Mouse (Mus musculus) forebrain, embryonic 14.5 days (tissue): ENCODE results near the gene Dvl1. TPM values are rescaled to one million over a fixed set of nuclear protein-coding genes. Genes with fewer than 3 reads are reported as not detected.

Experiments used
- ATAC-seq: fragments of 200-750 bp; cut with Nextera tagmentation; 2 replicates; pipeline ENCODE4 v1.8.0; 2017; ENCODE audit warnings: mild to moderate bottlenecking, moderate library complexity
- DNase-seq: peaks from one replicate; pipeline ENCODE4 v3.0.0-alpha.2; 2015; ENCODE audit warnings: low spot score
- H3K27ac ChIP-seq: fragments of 300-500 bp; sonication (generic); 2 replicates; pipeline ENCODE4 v1.5.1; 2014; ENCODE audit warnings: low read depth, mild to moderate bottlenecking, control low read depth, low read length, moderate library complexity
- H3K27me3 ChIP-seq: fragments of 300-500 bp; sonication (generic); replicated peaks from 2 replicates; pipeline ENCODE4 v1.6.1; 2014; ENCODE audit warnings: low read length, control low read depth, mixed read lengths; ENCODE audit not compliant: control insufficient read depth, insufficient read depth
- H3K36me3 ChIP-seq: fragments of 300-500 bp; sonication (generic); 2 replicates; pipeline ENCODE4 v1.6.1; 2014; ENCODE audit warnings: low read length, control low read depth; ENCODE audit not compliant: control insufficient read depth, insufficient read depth
- H3K4me1 ChIP-seq: fragments of 300-500 bp; sonication (generic); 2 replicates; pipeline ENCODE4 v1.6.1; 2014; ENCODE audit warnings: antibody characterized with exemption, low read length, control low read depth; ENCODE audit not compliant: control insufficient read depth, insufficient read depth
- H3K4me2 ChIP-seq: fragments of 300-500 bp; sonication (generic); 2 replicates; pipeline ENCODE4 v1.6.1; 2014; ENCODE audit warnings: mild to moderate bottlenecking, control low read depth, low read length
- H3K4me3 ChIP-seq: fragments of 300-500 bp; sonication (generic); 2 replicates; pipeline ENCODE4 v1.5.1; 2014; ENCODE audit warnings: low read depth, low read length, control low read depth
- H3K9ac ChIP-seq: fragments of 300-500 bp; sonication (generic); 2 replicates; pipeline ENCODE4 v1.6.1; 2014; ENCODE audit warnings: mild to moderate bottlenecking, low read length, control low read depth, moderate library complexity
- H3K9me3 ChIP-seq: fragments of 300-500 bp; sonication (generic); replicated peaks from 2 replicates; pipeline ENCODE4 v1.6.1; 2016; ENCODE audit warnings: low read length, control low read depth, mixed read lengths; ENCODE audit not compliant: control insufficient read depth
- WGBS: fragments of 180-500 bp; shearing (Covaris S2); extraction: QIAGEN DNeasy Blood & Tissue Kit; methylation state at CpG from one replicate; pipeline ENCODE4 v1.1.7; 2014; 5-methylcytosine and 5-hydroxymethylcytosine counted together
- polyA plus RNA-seq: library from polyadenylated mRNA; unstranded; fragments of >200 nt; fragmentation: Nextera tagmentation; extraction: Ambion mirVana; gene quantifications from 2 replicates; pipeline ENCODE4 v1.2.1, GENCODE M21; 2014

Gene Dvl1
- polyA plus RNA-seq, 1 experiment from 2014 or later: 12.4 TPM

DNA sequence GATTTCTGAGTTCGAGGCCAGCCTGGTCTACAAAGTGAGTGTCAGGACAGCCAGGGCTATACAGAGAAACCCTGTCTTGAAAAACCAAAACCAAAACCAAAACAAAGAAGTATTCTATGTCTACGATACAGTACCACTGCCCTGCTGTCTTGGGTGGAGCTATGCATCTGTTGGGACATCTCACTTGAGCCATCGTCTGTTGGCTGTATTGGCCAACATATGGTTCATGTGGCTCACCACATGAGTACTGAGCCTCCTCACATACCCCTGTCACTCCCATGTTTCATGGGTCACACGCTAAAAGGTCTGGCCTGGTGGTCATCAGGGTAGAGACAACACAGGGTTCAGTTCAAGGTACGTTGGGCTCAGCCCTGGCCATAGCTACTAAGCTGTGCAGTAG is 39.1 kb downstream of the Dvl1 start:
- DNase-seq: no peak
- Histone ChIP-seq H3K27ac (no peak overlapping the region), H3K36me3 (peaks cover 62% of the 10 kb centered on the region), H3K9ac (no peak overlapping the region), H3K4me3 (no peak overlapping the region), H3K4me2 (no peak overlapping the region), H3K9me3 (no peaks in the 10 kb centered on the region), H3K4me1 (peaks cover 10% of the 10 kb centered on the region), H3K27me3 (no peaks in the 10 kb centered on the region)
- 93% methylated on average over 5 of the region's 5 CpGs for WGBS
- ATAC-seq: no peak

DNA sequence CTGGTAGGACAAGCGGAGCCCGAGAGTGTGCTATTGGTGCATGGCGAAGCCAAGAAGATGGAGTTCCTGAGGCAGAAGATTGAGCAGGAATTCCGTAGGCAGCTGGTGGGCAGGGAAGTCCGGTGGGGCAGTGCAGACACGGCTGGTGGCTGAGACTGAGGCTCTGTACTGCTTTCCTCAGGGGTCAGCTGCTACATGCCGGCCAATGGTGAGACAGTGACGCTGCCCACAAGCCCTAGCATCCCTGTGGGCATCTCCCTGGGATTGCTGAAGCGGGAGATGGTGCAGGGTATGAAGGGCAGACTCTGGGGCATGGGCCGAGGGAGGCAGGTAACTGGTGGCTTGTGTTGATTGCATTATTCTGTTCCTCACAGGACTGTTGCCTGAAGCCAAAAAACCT is 40.5 kb downstream of the Dvl1 start:
- Histone ChIP-seq H3K9me3 (no peaks in the 10 kb centered on the region), H3K27me3 (no peaks in the 10 kb centered on the region), H3K27ac (no peak overlapping the region), H3K4me3 (no peak overlapping the region), H3K9ac (no peak overlapping the region), H3K36me3 (peaks cover 58% of the 10 kb centered on the region), H3K4me2 (no peak overlapping the region), H3K4me1 (peaks cover 10% of the 10 kb centered on the region)
- ATAC-seq (no peak), DNase-seq (no peak)
- 90% methylated on average over 10 of the region's 10 CpGs for WGBS

DNA sequence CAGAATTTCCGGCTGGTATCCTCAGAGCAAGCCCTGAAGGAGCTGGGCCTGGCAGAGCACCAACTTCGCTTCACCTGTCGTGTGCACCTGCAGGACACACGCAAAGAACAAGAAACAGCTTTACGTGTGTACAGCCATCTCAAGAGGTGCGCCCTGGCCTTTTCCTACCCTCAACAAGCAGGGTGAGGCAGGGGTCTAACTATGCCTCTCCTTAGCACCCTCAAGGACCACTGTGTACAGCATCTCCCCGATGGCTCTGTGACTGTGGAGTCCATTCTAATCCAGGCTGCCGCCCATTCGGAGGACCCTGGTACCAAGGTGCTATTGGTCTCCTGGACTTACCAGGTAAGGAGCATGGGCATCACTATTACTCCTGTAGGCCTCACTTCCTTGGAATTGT is 41.0 kb downstream of the Dvl1 start:
- H3K27ac ChIP-seq: no peak overlapping the region
- ATAC-seq (no peak), DNase-seq (no peak)
- H3K27me3 ChIP-seq: no peaks in the 10 kb centered on the region
- 96% methylated on average over 9 of the region's 9 CpGs for WGBS
- no peaks in the 10 kb centered on the region for H3K9me3 ChIP-seq
- peaks cover 58% of the 10 kb centered on the region for H3K36me3 ChIP-seq
- no peak overlapping the region for H3K4me3 ChIP-seq
- no peak overlapping the region for H3K9ac ChIP-seq
- peaks cover 13% of the 10 kb centered on the region for H3K4me1 ChIP-seq
- no peak overlapping the region for H3K4me2 ChIP-seq

DNA sequence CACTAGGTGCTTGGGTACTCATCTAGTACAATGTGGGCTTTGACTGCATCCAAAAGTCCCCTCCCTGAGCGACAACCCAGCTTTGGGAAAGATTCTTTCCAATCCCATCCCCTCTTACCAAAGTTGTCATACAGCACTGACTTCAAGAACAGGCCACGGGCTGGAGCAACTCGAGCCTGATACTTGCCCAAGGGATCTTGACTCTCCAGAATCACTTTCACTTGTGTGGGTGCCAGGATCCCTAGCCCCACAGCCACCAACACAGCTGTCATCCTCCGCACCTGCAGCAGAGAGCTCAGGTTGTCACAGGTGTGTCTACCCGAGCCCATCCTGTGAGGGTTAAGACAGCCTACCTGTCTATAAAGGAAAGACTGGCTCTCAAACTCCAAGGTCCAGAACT is 42.1 kb downstream of the Dvl1 start:
- Histone ChIP-seq H3K4me2 (no peak overlapping the region), H3K27ac (no peak overlapping the region), H3K4me1 (peaks cover 24% of the 10 kb centered on the region), H3K9me3 (no peaks in the 10 kb centered on the region), H3K27me3 (no peaks in the 10 kb centered on the region), H3K36me3 (peaks cover 55% of the 10 kb centered on the region), H3K9ac (no peak overlapping the region), H3K4me3 (no peak overlapping the region)
- DNase-seq (no peak), ATAC-seq (no peak)
- 81% methylated on average over 5 of the region's 5 CpGs for WGBS

DNA sequence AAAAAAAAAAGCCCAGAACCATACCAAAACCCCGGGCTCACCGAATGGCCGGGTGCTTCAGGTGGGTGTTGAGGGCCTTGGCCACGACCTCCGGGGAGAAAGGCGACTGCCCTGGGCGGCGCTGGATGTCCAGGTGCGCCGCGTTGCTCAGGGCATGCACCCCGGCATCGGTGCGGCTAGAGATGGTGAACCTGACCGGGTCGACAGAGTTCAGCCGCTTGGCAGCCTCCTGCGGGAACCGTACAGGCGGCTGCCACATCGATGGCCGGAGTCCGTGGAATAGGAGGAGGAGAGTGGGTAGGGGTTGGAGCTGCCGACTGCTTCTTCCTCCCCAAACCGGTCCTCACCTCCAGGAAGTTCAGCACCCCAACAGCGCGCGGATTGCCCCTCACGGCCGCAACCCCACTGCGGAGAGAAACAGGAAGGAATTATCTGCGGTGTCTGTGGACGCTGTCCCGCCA is 43.8 kb downstream of the Dvl1 start:
- Histone ChIP-seq H3K4me2 (peak overlapping the region; percentile 97), H3K9ac (peak overlapping the region; percentile 95), H3K27ac (no peak overlapping the region), H3K4me1 (peaks cover 38% of the 10 kb centered on the region), H3K27me3 (no peaks in the 10 kb centered on the region), H3K4me3 (peak overlapping the region; percentile 98), H3K36me3 (peaks cover 45% of the 10 kb centered on the region), H3K9me3 (no peaks in the 10 kb centered on the region)
- WGBS: under 1% methylated on average over 34 of the region's 34 CpGs
- ATAC-seq (no peak), DNase-seq (no peak)

DNA sequence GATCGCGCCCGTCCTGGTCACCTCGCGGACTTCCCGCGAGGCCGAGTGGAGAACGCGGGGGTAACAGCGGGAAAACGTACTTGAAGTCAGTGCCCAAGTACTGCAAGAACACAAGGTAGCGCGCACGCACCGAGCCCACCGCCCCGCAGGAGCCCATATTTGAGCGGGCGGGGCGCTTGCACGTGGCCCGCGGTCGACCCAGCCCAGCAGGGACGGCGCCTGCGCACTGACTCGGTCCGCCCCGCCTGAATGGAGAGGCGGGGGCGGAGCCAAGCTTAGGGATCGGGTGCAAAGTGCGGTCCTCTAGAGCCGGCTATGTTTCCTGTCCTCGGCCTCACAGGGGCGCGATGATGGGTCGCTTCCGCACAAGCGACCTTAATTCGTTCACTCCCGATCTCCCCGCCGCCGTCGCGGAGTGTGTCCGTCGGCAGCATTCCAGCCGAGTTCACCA is 44.4 kb downstream of the Dvl1 start, which contains the start of the genes Pusl1 and Acap3:
Gene Pusl1 (minus strand): TSS at position 231 of the 451 bp plus-strand sequence.
Gene Acap3 (plus strand): TSS at position 272 of the 451 bp plus-strand sequence.
- WGBS: 0% methylated on average over 52 of the region's 52 CpGs
- Histone ChIP-seq H3K4me1 (peaks cover 38% of the 10 kb centered on the region), H3K27me3 (no peaks in the 10 kb centered on the region), H3K9ac (peak within 1 kb of the TSS; percentile 95), H3K4me3 (peak within 1 kb of the TSS; percentile 98), H3K4me2 (peak within 1 kb of the TSS; percentile 97), H3K36me3 (peaks cover 45% of the 10 kb centered on the region), H3K27ac (peak within 1 kb of the TSS; percentile 99), H3K9me3 (no peaks in the 10 kb centered on the region)
- ATAC-seq: peak; percentile 88
- DNase-seq: peak; percentile 98

DNA sequence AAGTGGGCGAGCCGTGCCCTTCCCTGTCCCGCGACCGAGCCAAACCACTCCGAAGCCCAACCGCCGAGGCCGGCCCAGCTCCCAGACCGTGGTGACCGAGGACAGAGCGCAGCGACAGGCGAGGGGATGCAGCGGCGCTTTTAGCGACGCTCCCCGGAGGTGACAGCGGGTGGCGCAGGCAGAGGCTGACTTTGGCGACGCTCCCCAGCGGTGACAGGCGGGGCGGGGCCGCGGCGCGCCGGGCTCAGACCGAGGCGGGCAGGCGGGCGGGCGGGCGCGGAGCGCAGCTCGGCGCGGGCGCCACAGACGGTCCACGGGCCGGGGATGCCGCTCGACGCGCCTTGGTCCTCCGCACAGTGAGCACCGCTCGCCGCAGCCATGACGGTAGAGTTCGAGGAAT is 44.8 kb downstream of the Dvl1 start:
- peak; percentile 94 for ATAC-seq
- Histone ChIP-seq H3K36me3 (peaks cover 45% of the 10 kb centered on the region), H3K27ac (peak overlapping the region; percentile 99), H3K9me3 (no peaks in the 10 kb centered on the region), H3K4me2 (peak overlapping the region; percentile 97), H3K27me3 (no peaks in the 10 kb centered on the region), H3K4me3 (peak overlapping the region; percentile 98), H3K4me1 (peaks cover 38% of the 10 kb centered on the region), H3K9ac (peak overlapping the region; percentile 95)
- WGBS: 0% methylated on average over 38 of the region's 56 CpGs
- peak; percentile 93 for DNase-seq

DNA sequence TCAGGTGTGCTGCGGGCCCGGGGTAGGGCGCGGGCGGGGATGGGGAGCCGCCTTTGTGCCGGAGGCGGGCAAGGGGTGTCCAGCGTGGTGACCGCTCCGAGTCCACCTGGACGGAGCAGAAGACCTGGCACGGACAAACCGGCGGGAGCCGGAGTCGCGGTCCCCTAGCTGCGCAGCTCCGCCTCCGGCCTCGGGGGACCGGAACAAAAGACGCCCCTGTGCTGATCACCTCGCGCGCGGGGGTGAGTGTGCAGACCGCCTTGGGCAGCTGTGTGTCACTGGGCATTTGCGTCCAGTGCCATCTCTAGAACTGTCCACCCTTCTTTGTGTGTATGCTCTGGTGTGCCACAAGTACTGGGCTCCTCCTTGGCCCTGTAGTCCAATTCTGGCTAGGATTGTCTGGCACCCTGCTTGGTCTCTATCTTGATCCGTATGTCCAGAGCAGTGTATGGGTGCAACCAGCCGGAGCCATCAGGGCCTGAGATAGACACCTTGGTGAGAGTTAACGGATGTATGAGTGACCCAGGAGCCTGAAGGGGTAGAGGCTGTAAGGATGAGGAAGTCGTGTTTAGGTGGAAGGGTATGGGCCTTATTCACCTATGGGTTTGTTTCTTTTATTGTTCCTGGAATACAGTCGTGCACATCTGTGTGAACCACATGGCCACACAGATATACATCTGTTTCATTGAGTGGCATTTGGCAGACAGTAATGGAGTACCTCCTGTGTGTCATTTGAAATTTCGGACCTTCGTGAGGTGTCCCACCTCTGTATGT is 45.4 kb downstream of the Dvl1 start:
- Histone ChIP-seq H3K9ac (peak overlapping the region; percentile 95), H3K9me3 (no peaks in the 10 kb centered on the region), H3K4me3 (peak overlapping the region; percentile 98), H3K4me1 (peaks cover 38% of the 10 kb centered on the region), H3K27me3 (no peaks in the 10 kb centered on the region), H3K27ac (peak overlapping the region; percentile 99), H3K36me3 (peaks cover 42% of the 10 kb centered on the region), H3K4me2 (peak overlapping the region; percentile 97)
- 6% methylated on average over 35 of the region's 37 CpGs for WGBS
- ATAC-seq: peak; percentile 44
- DNase-seq: peak; percentile 43

DNA sequence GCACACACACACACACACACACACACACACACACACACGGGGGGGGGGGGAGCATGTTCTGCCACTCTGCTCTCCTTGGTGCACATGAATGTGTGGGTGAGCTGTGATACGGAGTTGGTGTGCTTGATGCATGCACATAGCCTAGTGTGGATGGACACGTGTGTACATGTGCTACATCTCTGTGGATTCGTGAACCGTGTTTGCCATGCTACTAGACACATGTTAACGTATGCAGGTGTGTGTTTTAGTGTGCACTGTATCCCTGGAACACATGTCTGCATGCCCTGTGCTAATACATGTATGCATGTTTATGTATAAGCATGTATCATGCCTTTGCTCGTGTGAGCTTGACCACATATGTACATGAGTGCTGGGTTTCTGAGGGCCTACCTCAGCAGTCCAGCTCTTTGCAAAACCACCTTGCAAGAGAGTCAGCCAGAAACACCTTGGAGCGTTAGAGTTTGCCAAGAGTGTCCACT is 46.0 kb downstream of the Dvl1 start:
- DNase-seq: no peak
- Histone ChIP-seq H3K36me3 (peaks cover 39% of the 10 kb centered on the region), H3K9me3 (no peaks in the 10 kb centered on the region), H3K27ac (no peak overlapping the region), H3K9ac (peak overlapping the region; percentile 95), H3K4me1 (peaks cover 38% of the 10 kb centered on the region), H3K4me2 (peak overlapping the region; percentile 97), H3K4me3 (peak overlapping the region; percentile 98), H3K27me3 (no peaks in the 10 kb centered on the region)
- no peak for ATAC-seq
- 82% methylated on average over 7 of the region's 8 CpGs for WGBS
